In the genomic region with DNA sequence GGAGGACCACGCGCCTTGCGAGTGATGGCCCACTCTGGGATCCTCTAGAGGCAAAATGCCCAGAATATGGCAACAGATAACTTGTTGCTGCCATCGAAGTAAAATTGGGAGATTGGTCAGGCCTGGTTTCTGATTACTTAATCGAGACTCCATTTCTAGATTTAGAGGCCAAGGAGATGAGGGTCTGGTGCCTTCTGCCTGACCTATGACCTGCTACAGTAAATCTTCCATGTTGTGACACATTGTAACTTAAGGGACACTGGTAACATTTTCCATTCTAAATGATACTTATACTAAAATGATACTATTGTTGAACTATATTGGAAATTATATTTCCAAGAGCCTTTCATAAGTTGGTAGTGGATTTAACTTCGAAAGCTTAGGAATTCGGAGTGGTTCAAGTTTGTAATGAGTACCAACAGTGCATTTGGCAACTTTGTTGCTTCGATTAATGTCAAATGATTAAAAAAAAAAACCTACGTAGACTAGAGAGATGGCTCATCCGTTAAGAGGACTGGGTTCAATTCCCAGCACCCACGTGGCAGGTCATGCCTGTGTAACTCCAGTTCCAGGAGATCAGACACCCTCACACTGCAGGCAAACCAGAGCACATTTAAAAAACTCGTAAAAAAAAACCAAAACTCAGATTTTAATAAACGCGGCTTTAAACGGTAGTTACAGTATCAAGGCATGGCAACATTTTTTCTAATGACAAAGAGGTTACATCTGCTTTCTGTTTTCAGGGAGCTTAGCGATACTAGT, we compare ENCODE assay signal across 8 mouse cellular contexts. TPM values are rescaled to one million over a fixed set of nuclear protein-coding genes. Genes with fewer than 3 reads are reported as not detected.
DNase-seq lines count a peak whose midpoint lies in the region; ATAC-seq and TF ChIP-seq lines count a peak whose summit lies in the region.

No protein-coding gene starts in this region.

- peak overlapping the region; percentile 80 for H3K4me2 ChIP-seq in heart, embryonic 13.5 days
- peak overlapping the region; percentile 72 for H3K4me2 ChIP-seq in forebrain, embryonic 12.5 days
- peak overlapping the region; percentile 83 for H3K4me2 ChIP-seq in liver, embryonic 14.5 days (ENCODE audit: low read depth)

- WGBS in heart, embryonic 13.5 days, result 6% methylated on average over 16 of the region's 16 CpGs
- WGBS in forebrain, embryonic 12.5 days, result 10% methylated on average over 16 of the region's 16 CpGs
- 7% methylated on average over 16 of the region's 16 CpGs for WGBS in liver, embryonic 14.5 days (ENCODE audit: insufficient replicate concordance)

- TF ChIP-seq EP300 in liver, embryonic 14.5 days (IDR thresholded peaks at IDR 0.05; ENCODE audit: low read depth), result no peak

- H3K4me1 ChIP-seq in heart, embryonic 13.5 days, result peaks cover 22% of the 10 kb centered on the region
- peaks cover 23% of the 10 kb centered on the region for H3K4me1 ChIP-seq in E14TG2a.4 (replicated peaks; ENCODE audit: low read depth, low read length)
- H3K4me1 ChIP-seq in forebrain, embryonic 12.5 days, result peaks cover 11% of the 10 kb centered on the region
- H3K4me1 ChIP-seq in liver, embryonic 14.5 days (replicated peaks; ENCODE audit: control insufficient read depth in 2 of 2, insufficient read depth in 2 of 2, low read length in 1 of 2), result peaks cover 0 to 2% of the 10 kb centered on the region in 2 experiments; a peak in 2 of 4 replicates

- intact Hi-C loops in left cerebral cortex, postnatal 14 days (cut with DNase I), result loop anchor here (5.0 kb wide), 1 partner anchor 65 kb away; no protein-coding TSS in a partner anchor

- no peak for TF ChIP-seq CTCF in E14TG2a.4 (conservative IDR thresholded peaks at IDR 0.05; ENCODE audit: low read length)
- no peak for TF ChIP-seq CTCF in liver, embryonic 14.5 days (IDR thresholded peaks at IDR 0.05; ENCODE audit: low read depth)

- ATAC-seq in heart, embryonic 13.5 days (ENCODE audit: extremely low read depth, insufficient number of reproducible peaks, low FRiP score, low TSS enrichment), result no peak
- ATAC-seq in forebrain, embryonic 12.5 days (ENCODE audit: low FRiP score), result no peak
- ATAC-seq in liver, embryonic 14.5 days (ENCODE audit: insufficient read depth), result no peak

- H3K9me3 ChIP-seq in heart, embryonic 13.5 days, result no peaks in the 10 kb centered on the region
- H3K9me3 ChIP-seq in E14TG2a.4 (ENCODE audit: low read length), result no peaks in the 10 kb centered on the region
- no peaks in the 10 kb centered on the region for H3K9me3 ChIP-seq in forebrain, embryonic 12.5 days
- H3K9me3 ChIP-seq in liver, embryonic 14.5 days (ENCODE audit: control insufficient read depth, low read length), result no peaks in the 10 kb centered on the region

- peaks cover 5% of the 10 kb centered on the region; the same call in 1 of the 2 replicates for H3K27me3 ChIP-seq in heart, embryonic 13.5 days (replicated peaks)
- no peaks in the 10 kb centered on the region for H3K27me3 ChIP-seq in E14TG2a.4 (ENCODE audit: insufficient read depth, low read length)
- H3K27me3 ChIP-seq in forebrain, embryonic 12.5 days, result no peaks in the 10 kb centered on the region
- H3K27me3 ChIP-seq in liver, embryonic 14.5 days (ENCODE audit: control insufficient read depth, insufficient read depth, low read length), result no peaks in the 10 kb centered on the region

- H3K27ac ChIP-seq in heart, embryonic 13.5 days (replicated peaks), result peak overlapping the region; percentile 99
- peak overlapping the region; percentile 99 for H3K27ac ChIP-seq in forebrain, embryonic 12.5 days
- H3K27ac ChIP-seq in liver, embryonic 14.5 days, result no peak overlapping the region

- H3K36me3 ChIP-seq in heart, embryonic 13.5 days, result peaks cover 33% of the 10 kb centered on the region
- H3K36me3 ChIP-seq in E14TG2a.4 (ENCODE audit: insufficient read depth, low read length), result peaks cover 44% of the 10 kb centered on the region
- peaks cover 22% of the 10 kb centered on the region for H3K36me3 ChIP-seq in forebrain, embryonic 12.5 days (replicated peaks)
- H3K36me3 ChIP-seq in liver, embryonic 14.5 days (replicated peaks; ENCODE audit: control insufficient read depth, insufficient read depth, low read depth), result peaks cover 23% of the 10 kb centered on the region

- H3K4me3 ChIP-seq in heart, embryonic 13.5 days, result peak overlapping the region; percentile 95
- peak overlapping the region; percentile 87 for H3K4me3 ChIP-seq in E14TG2a.4 (replicated peaks; ENCODE audit: low read length)
- H3K4me3 ChIP-seq in forebrain, embryonic 12.5 days (replicated peaks), result peak overlapping the region; percentile 81
- peak overlapping the region; percentile 87 to 96 for H3K4me3 ChIP-seq in liver, embryonic 14.5 days (ENCODE audit: insufficient read depth in 1 of 2, low read depth in 2 of 2, low read length in 2 of 2)

- peak overlapping the region; percentile 99 for H3K9ac ChIP-seq in heart, embryonic 13.5 days
- peak overlapping the region; percentile 96 for H3K9ac ChIP-seq in forebrain, embryonic 12.5 days
- peak overlapping the region; percentile 95 for H3K9ac ChIP-seq in liver, embryonic 14.5 days (replicated peaks)

- no peak for DNase-seq in heart, adult 8-10 months (ENCODE audit: low spot score)
- no peak for DNase-seq in liver, embryonic 14.5 days (ENCODE audit: low read depth in 3 of 3, low spot score in 3 of 3)
- DNase-seq in retina, postnatal 1 day, result no peak
- no peak for DNase-seq in spleen, postnatal 10 days (ENCODE audit: low spot score in 2 of 2)
- no peak for DNase-seq in left cerebral cortex, postnatal 14 days (ENCODE audit: low spot score in 2 of 2)

RNA-seq across cellular contexts. Expression of a gene that starts 1.5 kb away (rescaled TPM):
- 74.5 and 79.7 TPM in 2 replicates for polyA plus RNA-seq in heart, embryonic 13.5 days (2015; fragmentation: Nextera tagmentation; extraction: Ambion mirVana)
- 100 to 1,000 TPM; 112 to 195 (median 144) TPM for total RNA-seq in heart, adult 8-10 months (2022)
- 185 and 189 TPM in 2 replicates for polyA plus RNA-seq in forebrain, embryonic 12.5 days (2016; fragmentation: Nextera tagmentation; extraction: Ambion mirVana)
- polyA plus RNA-seq in liver, embryonic 14.5 days (2012; rRNA removed), result 24.3 and 34.5 TPM in 2 replicates
- 54.5 and 71.8 TPM in 2 replicates for polyA plus RNA-seq in liver, embryonic 14.5 days (2014; fragmentation: Nextera tagmentation; extraction: Ambion mirVana)
- 100 to 1,000 TPM; 134 to 186 TPM for total RNA-seq in left cerebral cortex, postnatal 14 days (2021)
